Mouse (Mus musculus): ENCODE data around the gene Pogz. TPM values are rescaled to one million over a fixed set of nuclear protein-coding genes. Genes with fewer than 3 reads are reported as not detected.

The Pogz gene
- 12.9 and 13.1 TPM in 2 replicates for polyA plus RNA-seq (2015; fragmentation: Nextera tagmentation; extraction: Ambion mirVana)

GRCm38 (mm10) chr3:94837183-94837890 is at the start of gene Pogz:
Gene Pogz, plus strand, starts transcription at chr3:94837567.
- peak within 1 kb of the TSS; percentile 64 for H3K4me3 ChIP-seq
- no peaks in the 10 kb centered on the region for H3K9me3 ChIP-seq
- under 1% methylated on average over 53 of the region's 57 CpGs for WGBS
- H3K27ac ChIP-seq: peak within 1 kb of the TSS; percentile 98
- no peaks in the 10 kb centered on the region for H3K27me3 ChIP-seq
- H3K4me2 ChIP-seq: peak within 1 kb of the TSS; percentile 61
- no peaks in the 10 kb centered on the region for H3K36me3 ChIP-seq
- H3K9ac ChIP-seq: peak within 1 kb of the TSS; percentile 78
- peak; percentile 93 for ATAC-seq (ENCODE audit: insufficient number of reproducible peaks, low FRiP score, low TSS enrichment, low read depth)
- H3K4me1 ChIP-seq: 0 out of 2 replicates have a peak, but pooled peaks cover 4% of the 10 kb centered on the region

- 83% methylated on average over 1 of the region's 1 CpGs for WGBS
- H3K36me3 ChIP-seq: no peaks in the 10 kb centered on the region
- no peak overlapping the region for H3K9ac ChIP-seq
- no peaks in the 10 kb centered on the region for H3K9me3 ChIP-seq
- no peak overlapping the region for H3K4me2 ChIP-seq
- no peaks in the 10 kb centered on the region for H3K27me3 ChIP-seq
- no peak overlapping the region for H3K4me3 ChIP-seq
- H3K27ac ChIP-seq: no peak overlapping the region
- ATAC-seq (ENCODE audit: insufficient number of reproducible peaks, low FRiP score, low TSS enrichment, low read depth): no peak
- H3K4me1 ChIP-seq: peaks cover 12% of the 10 kb centered on the region
Observed at GRCm38 (mm10) chr3:94789071-94789470, 48.3 kb upstream of the Pogz start.

- Histone ChIP-seq H3K4me2 (no peak overlapping the region), H3K27ac (no peak overlapping the region)
- 69% methylated on average over 2 of the region's 2 CpGs for WGBS
Observed at GRCm38 (mm10) chr3:94789516-94789915, 47.9 kb upstream of the Pogz start.

GRCm38 (mm10) chr3:94792258-94792657 is 45.1 kb upstream of the Pogz start:
- Histone ChIP-seq H3K27ac (no peak overlapping the region), H3K4me2 (no peak overlapping the region), H3K9me3 (no peaks in the 10 kb centered on the region), H3K36me3 (no peaks in the 10 kb centered on the region), H3K9ac (no peak overlapping the region), H3K27me3 (no peaks in the 10 kb centered on the region), H3K4me3 (no peak overlapping the region), H3K4me1 (peaks cover 4% of the 10 kb centered on the region)
- WGBS: 79% methylated on average over 2 of the region's 2 CpGs
- ATAC-seq (ENCODE audit: insufficient number of reproducible peaks, low FRiP score, low TSS enrichment, low read depth): no peak

More at GRCm38 (mm10) chr3:94789516-94789915, 47.9 kb upstream of the Pogz start:
- H3K4me1 ChIP-seq: peaks cover 12% of the 10 kb centered on the region
- no peak overlapping the region for H3K4me3 ChIP-seq
- ATAC-seq (ENCODE audit: insufficient number of reproducible peaks, low FRiP score, low TSS enrichment, low read depth): no peak
- H3K9ac ChIP-seq: no peak overlapping the region
- H3K27me3 ChIP-seq: no peaks in the 10 kb centered on the region
- no peaks in the 10 kb centered on the region for H3K9me3 ChIP-seq
- H3K36me3 ChIP-seq: no peaks in the 10 kb centered on the region

GRCm38 (mm10) chr3:94793672-94794071 is 43.7 kb upstream of the Pogz start:
- WGBS: 81% methylated on average over 2 of the region's 2 CpGs
- Histone ChIP-seq H3K4me1 (no peaks in the 10 kb centered on the region), H3K4me3 (no peak overlapping the region), H3K9me3 (no peaks in the 10 kb centered on the region), H3K27ac (no peak overlapping the region), H3K4me2 (no peak overlapping the region), H3K36me3 (no peaks in the 10 kb centered on the region), H3K27me3 (no peaks in the 10 kb centered on the region), H3K9ac (no peak overlapping the region)
- no peak for ATAC-seq (ENCODE audit: insufficient number of reproducible peaks, low FRiP score, low TSS enrichment, low read depth)

- H3K27me3 ChIP-seq: no peaks in the 10 kb centered on the region
- no peak overlapping the region for H3K4me2 ChIP-seq
- H3K27ac ChIP-seq: no peak overlapping the region
- H3K36me3 ChIP-seq: no peaks in the 10 kb centered on the region
- WGBS: 79% methylated on average over 2 of the region's 2 CpGs
- no peaks in the 10 kb centered on the region for H3K9me3 ChIP-seq
- no peaks in the 10 kb centered on the region for H3K4me1 ChIP-seq
- H3K4me3 ChIP-seq: no peak overlapping the region
- H3K9ac ChIP-seq: no peak overlapping the region
- ATAC-seq (ENCODE audit: insufficient number of reproducible peaks, low FRiP score, low TSS enrichment, low read depth): no peak
Observed at GRCm38 (mm10) chr3:94794359-94794758, 43.0 kb upstream of the Pogz start.

- Histone ChIP-seq H3K9me3 (no peaks in the 10 kb centered on the region), H3K4me3 (no peak overlapping the region), H3K27ac (no peak overlapping the region), H3K36me3 (no peaks in the 10 kb centered on the region), H3K4me1 (0 out of 2 replicates have a peak, but pooled peaks cover 4% of the 10 kb centered on the region), H3K27me3 (no peaks in the 10 kb centered on the region), H3K9ac (no peak overlapping the region), H3K4me2 (no peak overlapping the region)
- ATAC-seq (ENCODE audit: insufficient number of reproducible peaks, low FRiP score, low TSS enrichment, low read depth): no peak
- WGBS: 50% methylated on average over 7 of the region's 7 CpGs
Observed at GRCm38 (mm10) chr3:94795596-94796140, 41.7 kb upstream of the Pogz start.

GRCm38 (mm10) chr3:94796181-94796580 is 41.2 kb upstream of the Pogz start:
- no peak for ATAC-seq (ENCODE audit: insufficient number of reproducible peaks, low FRiP score, low TSS enrichment, low read depth)
- H3K9ac ChIP-seq: no peak overlapping the region
- H3K27ac ChIP-seq: no peak overlapping the region
- H3K9me3 ChIP-seq: no peaks in the 10 kb centered on the region
- no peaks in the 10 kb centered on the region for H3K36me3 ChIP-seq
- H3K27me3 ChIP-seq: no peaks in the 10 kb centered on the region
- 0 out of 2 replicates have a peak, but pooled peaks cover 4% of the 10 kb centered on the region for H3K4me1 ChIP-seq
- H3K4me3 ChIP-seq: no peak overlapping the region
- H3K4me2 ChIP-seq: no peak overlapping the region

GRCm38 (mm10) chr3:94804146-94804545 is 33.2 kb upstream of the Pogz start:
- 10% methylated on average over 10 of the region's 10 CpGs for WGBS
- H3K4me2 ChIP-seq: no peak overlapping the region
- ATAC-seq (ENCODE audit: insufficient number of reproducible peaks, low FRiP score, low TSS enrichment, low read depth): no peak
- peaks cover 6% of the 10 kb centered on the region; the same call in 1 of the 2 replicates for H3K4me1 ChIP-seq
- H3K4me3 ChIP-seq: no peak overlapping the region
- no peaks in the 10 kb centered on the region for H3K36me3 ChIP-seq
- H3K27ac ChIP-seq: peak overlapping the region; percentile 64
- H3K27me3 ChIP-seq: no peaks in the 10 kb centered on the region
- H3K9me3 ChIP-seq: no peaks in the 10 kb centered on the region
- H3K9ac ChIP-seq: no peak overlapping the region

- no peak for ATAC-seq (ENCODE audit: insufficient number of reproducible peaks, low FRiP score, low TSS enrichment, low read depth)
- Histone ChIP-seq H3K9me3 (no peaks in the 10 kb centered on the region), H3K9ac (no peak overlapping the region), H3K27me3 (no peaks in the 10 kb centered on the region), H3K4me2 (no peak overlapping the region), H3K4me1 (peaks cover 6% of the 10 kb centered on the region; the same call in 1 of the 2 replicates), H3K27ac (peak overlapping the region; percentile 64), H3K36me3 (no peaks in the 10 kb centered on the region), H3K4me3 (no peak overlapping the region)
- 77% methylated on average over 4 of the region's 4 CpGs for WGBS
Observed at GRCm38 (mm10) chr3:94804976-94805375, 32.4 kb upstream of the Pogz start.

GRCm38 (mm10) chr3:94808296-94808695 is 29.1 kb upstream of the Pogz start:
- 78% methylated on average over 1 of the region's 1 CpGs for WGBS
- Histone ChIP-seq H3K4me1 (peaks cover 2% of the 10 kb centered on the region; the same call in 1 of the 2 replicates), H3K9ac (no peak overlapping the region)

GRCm38 (mm10) chr3:94811628-94812027 is 25.7 kb upstream of the Pogz start:
- Histone ChIP-seq H3K27me3 (no peaks in the 10 kb centered on the region), H3K36me3 (no peaks in the 10 kb centered on the region), H3K4me1 (no peaks in the 10 kb centered on the region), H3K4me3 (no peak overlapping the region), H3K9me3 (no peaks in the 10 kb centered on the region), H3K9ac (no peak overlapping the region), H3K27ac (no peak overlapping the region), H3K4me2 (no peak overlapping the region)
- ATAC-seq (ENCODE audit: insufficient number of reproducible peaks, low FRiP score, low TSS enrichment, low read depth): no peak
- 14% methylated on average over 4 of the region's 4 CpGs for WGBS

More at GRCm38 (mm10) chr3:94808296-94808695, 29.1 kb upstream of the Pogz start:
- H3K27me3 ChIP-seq: no peaks in the 10 kb centered on the region
- no peak overlapping the region for H3K4me2 ChIP-seq
- ATAC-seq (ENCODE audit: insufficient number of reproducible peaks, low FRiP score, low TSS enrichment, low read depth): no peak
- H3K27ac ChIP-seq: no peak overlapping the region
- H3K9me3 ChIP-seq: no peaks in the 10 kb centered on the region
- H3K4me3 ChIP-seq: no peak overlapping the region
- H3K36me3 ChIP-seq: no peaks in the 10 kb centered on the region
